Mouse (Mus musculus) kidney, adult 9 months (tissue): ENCODE measurements around the gene Ube2l3.
A peak's percentile ranks its signal among the peaks of the same experiment; 100 is the strongest.
"Not testable (repeated sequence)": the region's sequence is repeated elsewhere in the genome, so short reads cannot be mapped to it uniquely, and the experiment has no call there.

Experiments used
- DNase-seq: peaks from one replicate; pipeline ENCODE4 v3.0.0; 2022

Gene Ube2l3

GRCm38 (mm10) chr16:17202549-17202948, at the start of gene Ube2l3:
Ube2l3 (minus strand) TSS chr16:17202649.
- DNase-seq: no peak

DNA sequence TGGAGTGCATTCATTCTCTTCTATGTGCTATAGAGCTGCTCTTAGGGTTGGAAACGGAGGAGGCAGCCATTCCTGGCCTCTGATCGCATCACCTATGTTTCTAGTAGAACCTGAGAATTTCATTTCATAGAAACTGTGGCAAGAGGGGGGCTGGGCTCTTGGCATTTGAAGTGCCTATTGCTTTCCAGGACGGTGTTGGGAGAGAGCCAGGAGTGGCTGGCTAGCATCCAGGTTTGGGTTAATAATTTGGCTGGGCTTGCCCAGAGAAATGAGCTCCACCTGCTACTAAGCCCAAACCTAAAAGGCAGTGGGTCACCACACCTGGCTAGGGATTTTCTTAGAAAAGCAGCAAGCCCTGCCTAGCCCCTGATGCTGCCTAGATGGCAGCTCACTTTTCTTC, 49.1 kb upstream of the Ube2l3 start:
- peak; percentile 97 for DNase-seq

DNA sequence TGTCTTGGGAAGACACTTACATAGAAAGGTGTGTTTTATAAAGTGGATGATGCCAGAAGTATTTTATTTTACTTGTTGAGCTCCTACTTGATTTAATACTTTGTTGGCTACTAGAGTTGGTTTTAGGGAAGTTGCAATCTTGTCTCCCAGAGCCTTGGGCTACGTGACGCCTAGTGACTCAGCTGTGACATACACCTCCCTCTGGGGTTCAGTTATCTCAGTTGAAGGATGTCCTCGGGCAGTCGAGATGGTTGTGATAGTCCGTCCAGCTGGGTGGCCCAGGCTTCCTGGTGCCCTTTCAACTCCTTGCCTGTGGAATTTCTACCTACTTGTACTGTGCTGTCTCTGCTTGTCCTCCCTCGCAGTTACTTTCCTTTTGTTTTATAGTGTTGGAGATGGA, 46.7 kb upstream of the Ube2l3 start:
- no peak for DNase-seq

DNA sequence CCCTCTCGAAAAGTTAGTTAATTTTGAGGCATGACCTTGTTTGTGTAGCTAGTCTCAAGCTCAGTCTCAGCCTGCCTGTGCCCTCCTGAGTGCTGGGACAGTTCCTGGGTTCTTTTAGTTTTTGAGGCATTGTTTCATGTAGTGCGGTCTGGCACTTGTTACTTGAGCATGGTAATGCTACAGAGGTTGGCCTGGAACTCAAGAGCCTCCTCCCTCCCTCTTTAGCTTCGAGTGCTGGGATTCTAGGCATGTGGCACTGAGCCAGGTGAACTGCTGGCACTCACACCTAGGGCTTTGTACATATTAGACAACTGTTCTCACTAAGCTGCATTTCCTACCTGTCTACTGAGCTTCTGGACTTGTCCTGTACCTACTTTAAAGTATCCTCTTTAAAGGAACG, 45.3 kb upstream of the Ube2l3 start:
- DNase-seq: peak; percentile 77

- no peak for DNase-seq
Measured at GRCm38 (mm10) chr16:17244996-17245395, 42.5 kb upstream of the Ube2l3 start.

GRCm38 (mm10) chr16:17243731-17244130, 41.3 kb upstream of the Ube2l3 start:
- no peak for DNase-seq

DNA sequence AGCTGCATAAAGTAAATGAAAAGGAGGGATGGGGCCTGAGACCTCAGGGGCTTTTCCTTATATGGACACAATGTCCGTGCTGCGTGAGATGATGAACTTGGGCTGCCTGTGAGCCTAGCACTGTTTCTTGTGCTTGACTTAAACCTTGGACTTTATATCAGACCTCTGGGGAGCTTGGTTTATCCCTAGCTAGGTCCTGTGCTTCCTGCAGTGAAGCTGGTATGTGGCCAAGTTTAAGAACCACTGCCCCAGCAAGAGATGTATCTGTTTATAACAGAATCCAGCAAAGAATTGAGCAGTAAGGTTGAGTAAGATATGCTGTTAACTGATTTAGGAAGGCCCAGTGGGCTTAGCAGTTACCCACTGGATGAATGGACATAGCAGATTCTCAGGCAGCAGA, 37.0 kb upstream of the Ube2l3 start:
- peak; percentile 61 for DNase-seq

DNA sequence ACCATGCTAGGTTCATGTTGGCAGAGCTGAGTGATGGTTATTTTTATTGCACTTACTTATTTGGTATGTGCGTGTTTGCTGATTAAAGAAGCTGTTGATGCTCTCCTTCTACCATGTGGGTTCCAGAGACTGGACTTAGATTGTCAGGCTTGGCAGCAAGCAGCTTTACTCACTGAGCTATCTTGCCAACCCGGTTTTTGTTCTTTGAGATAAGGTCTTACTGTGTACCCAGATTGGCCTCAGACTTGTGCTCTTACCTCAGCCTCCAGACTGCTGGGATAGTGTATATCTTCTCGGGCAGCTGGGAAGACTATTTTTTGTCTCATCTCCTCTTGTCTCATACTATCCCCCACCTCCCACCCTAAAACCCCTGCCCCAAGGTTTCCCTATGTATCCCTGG, 35.2 kb upstream of the Ube2l3 start:
- DNase-seq: no peak

- DNase-seq: peak; percentile 67
Measured at GRCm38 (mm10) chr16:17234916-17235665, 32.6 kb upstream of the Ube2l3 start.

- peak; percentile 22 for DNase-seq
Measured at GRCm38 (mm10) chr16:17234499-17234895, 32.0 kb upstream of the Ube2l3 start.

DNA sequence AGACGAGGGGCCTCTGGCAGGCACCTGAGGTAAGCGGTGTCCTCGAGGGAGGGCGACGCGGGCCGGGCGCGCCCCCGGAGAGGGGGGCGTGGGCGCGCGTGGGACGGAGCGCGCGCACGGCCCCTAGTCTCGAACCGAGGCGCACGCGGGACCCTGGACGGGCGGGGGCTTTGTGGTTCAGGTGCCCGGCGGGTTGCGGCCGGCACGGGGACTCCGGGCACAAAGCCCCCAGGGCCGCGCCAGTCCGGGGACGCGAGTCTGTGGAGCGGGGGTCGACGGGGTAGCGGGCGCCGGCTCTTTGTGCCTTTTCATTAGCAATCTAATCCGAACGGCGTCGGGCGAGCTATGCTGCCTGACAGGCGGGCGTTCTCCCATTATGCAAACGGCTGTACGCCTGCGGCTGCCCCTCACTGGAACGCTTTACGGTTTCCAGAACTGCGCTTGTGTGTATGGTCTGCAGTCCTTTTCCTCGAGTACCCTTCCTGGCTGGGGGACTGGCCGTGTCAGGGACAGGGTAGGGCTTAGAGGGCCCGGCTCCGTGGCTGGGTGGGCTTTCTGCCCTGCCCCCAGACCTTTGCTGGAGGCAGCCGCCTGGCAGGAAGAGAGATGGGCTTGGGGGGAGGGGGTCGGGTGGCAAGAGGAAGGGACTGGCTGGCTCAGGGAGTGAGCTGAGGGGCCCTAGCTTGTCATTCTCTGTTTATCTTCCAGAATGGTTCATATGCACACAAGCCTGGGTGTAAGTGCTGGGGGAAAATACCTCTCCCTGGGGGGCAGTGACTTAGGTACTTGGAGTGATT, 31.5 kb upstream of the Ube2l3 start:
- peak; percentile 27 for DNase-seq

GRCm38 (mm10) chr16:17232794-17233701, 30.6 kb upstream of the Ube2l3 start, which contains the start of gene Hic2:
Hic2 (plus strand) TSS chr16:17233572.
- peak; percentile 97 for DNase-seq

DNA sequence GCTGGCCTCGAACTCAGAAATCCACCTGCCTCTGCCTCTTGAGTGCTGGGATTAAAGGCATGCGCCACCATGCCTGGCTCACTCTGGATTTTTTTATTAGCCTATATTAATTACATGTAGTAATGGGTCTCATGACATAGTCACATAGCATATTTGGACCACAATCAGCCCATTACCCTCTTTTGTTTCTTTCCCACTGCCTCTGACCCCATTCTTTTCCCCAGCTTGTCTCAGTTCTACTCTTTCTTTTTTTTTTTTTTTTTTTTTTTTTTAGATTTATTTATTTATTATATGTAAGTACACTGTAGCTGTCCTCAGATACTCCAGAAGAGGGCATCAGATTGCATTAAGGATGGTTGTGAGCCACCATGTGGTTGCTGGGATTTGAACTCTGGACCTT, 29.1 kb upstream of the Ube2l3 start:
- DNase-seq: not testable (repeated sequence)

GRCm38 (mm10) chr16:17226496-17226895, 24.0 kb upstream of the Ube2l3 start:
- no peak for DNase-seq

DNA sequence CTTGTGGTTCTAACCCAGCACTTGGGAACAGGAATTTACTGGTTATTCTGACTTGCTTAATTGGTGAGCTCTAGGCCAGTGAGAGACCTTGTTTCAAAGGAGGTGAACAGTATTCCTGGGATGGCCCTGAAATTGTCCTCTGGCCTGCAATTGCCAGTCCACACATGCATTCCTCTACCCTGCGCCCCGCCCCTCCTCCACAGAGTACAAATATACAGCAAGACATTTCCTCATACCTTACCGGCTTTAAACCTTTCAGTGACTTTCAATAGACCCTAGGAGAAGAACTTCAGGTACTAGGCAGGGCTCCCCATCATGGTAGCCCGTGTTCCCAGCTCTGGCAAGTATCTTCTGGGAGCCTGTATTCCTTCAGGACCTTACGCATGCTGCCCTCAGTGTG, 23.1 kb upstream of the Ube2l3 start:
- DNase-seq: no peak

- DNase-seq: peak; percentile 87
Measured at GRCm38 (mm10) chr16:17222197-17222596, 19.7 kb upstream of the Ube2l3 start.

DNA sequence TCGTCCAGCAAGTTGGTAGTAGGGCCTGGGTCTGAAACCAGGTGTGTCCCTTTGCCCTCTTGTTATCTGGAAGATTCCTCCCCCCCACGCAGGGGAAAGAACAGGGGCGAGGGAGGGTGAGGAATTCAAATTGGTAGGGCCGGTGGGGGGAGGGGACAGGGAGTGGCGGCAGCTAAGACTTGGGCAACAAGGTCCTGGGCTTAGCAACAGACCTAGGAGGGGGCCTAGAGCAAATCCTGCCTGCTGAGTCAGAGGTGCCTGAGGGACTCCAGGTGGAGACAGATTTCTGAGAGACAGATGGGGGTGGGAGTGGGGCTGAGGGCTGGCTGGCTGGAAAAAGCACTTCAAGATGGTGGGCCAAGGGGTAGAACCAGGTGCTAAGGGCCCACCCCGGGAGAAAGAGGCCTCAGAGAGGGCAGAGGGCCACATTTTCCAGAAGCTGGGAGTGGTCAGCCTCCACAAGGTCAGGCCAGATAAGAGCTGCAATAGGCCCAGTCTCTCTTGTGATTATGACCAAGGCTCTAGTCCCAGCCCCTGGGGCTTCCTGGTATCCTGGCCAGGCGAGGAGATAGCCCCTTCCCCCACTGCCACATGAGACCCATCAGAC, 17.8 kb upstream of the Ube2l3 start:
- DNase-seq: no peak

DNA sequence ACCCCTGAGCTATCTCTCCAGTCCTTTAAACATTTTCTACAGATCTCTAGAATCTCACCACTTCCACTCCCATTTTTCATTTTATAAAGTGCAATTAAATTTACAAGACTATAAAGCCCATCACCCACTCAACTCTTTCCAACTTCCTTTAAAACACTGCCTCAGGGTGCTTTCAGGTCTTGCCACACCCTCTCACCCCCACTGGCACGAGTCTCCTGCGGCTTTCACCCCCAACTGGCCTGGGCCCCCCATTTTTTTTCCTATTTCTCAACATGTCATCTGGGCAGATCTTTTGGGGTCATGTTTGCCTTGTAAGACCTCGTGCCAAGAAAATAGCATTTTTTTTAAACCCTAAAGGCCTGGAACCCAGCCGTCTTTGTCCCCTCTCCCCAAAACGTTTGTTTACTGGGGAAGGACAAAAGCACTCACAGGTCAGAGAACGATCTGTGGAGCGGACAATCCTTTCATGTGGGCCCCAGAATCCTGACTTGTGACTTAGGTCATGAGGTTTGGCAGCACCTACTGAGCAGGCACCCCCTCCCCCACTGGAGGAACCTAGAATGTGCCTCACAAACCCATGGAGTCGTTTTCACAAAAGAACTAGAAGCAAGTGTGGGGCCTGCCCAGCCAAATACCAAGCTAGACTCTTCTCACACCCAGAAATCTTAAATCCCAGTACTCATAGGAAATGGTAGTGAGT, 14.6 kb upstream of the Ube2l3 start:
- DNase-seq: no peak

- peak; percentile 94 for DNase-seq
Measured at GRCm38 (mm10) chr16:17209981-17210838, 7.8 kb upstream of the Ube2l3 start.

DNA sequence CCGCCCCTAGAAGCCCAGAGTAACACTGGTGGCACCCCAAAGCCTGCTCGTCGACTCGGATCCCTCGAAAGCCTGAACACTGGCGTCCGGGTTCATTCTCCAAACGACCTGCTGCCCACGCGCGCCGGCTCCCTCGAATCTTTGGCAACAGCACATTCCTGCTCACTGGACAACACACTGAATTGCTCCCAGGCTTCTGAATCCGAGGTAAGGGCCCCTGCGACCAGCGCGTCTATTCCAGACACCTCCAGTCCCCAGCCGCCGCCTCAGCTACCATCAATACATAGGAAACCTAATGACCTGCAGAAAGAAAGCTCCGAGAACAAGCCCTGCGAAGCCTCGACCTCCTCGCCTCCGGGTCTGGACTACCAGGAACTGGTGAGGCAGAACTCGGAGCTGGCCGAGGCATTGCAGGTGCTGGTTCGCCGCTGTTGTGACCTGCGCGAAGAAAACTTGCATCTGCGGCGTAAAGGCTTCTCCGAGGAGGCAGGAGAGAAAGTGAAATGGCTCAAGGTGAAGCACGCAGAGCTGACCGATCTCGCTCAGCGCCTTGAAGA, 7.0 kb upstream of the Ube2l3 start:
- no peak for DNase-seq
